Mouse (Mus musculus) stomach, postnatal 0 days (tissue): Measurements from ENCODE around the gene Mbl2.

Experiments used
- CTCF ChIP-seq: IDR thresholded peaks from 2 replicates; pipeline ENCODE4 v1.5.1; 2016; ENCODE audit warnings: antibody characterized with exemption, low read depth, mild to moderate bottlenecking, moderate library complexity
- EP300 ChIP-seq: optimal IDR thresholded peaks from 2 replicates; pipeline ENCODE3; 2016; ENCODE audit warnings: antibody characterized with exemption

- TF ChIP-seq EP300, result no peak
- TF ChIP-seq CTCF, result peak; percentile 92
Measured at GRCm38 (mm10) chr19:30217335-30217734, 15.4 kb upstream of the Mbl2 start.
